Mouse (Mus musculus) embryonic facial prominence, embryonic 15.5 days (tissue): ENCODE results near the gene Cyb561a3. TPM values are rescaled to one million over a fixed set of nuclear protein-coding genes. Genes with fewer than 3 reads are reported as not detected.

Experiments used
- ATAC-seq: fragments of 200-750 bp; cut with Nextera tagmentation; 2 replicates; pipeline ENCODE4 v1.8.0; 2017; ENCODE audit warnings: low read depth, moderate TSS enrichment; ENCODE audit not compliant: insufficient number of reproducible peaks, low FRiP score, low TSS enrichment
- H3K27ac ChIP-seq: fragments of 300-500 bp; sonication (generic); replicated peaks from 2 replicates; pipeline ENCODE4 v1.5.1; 2015; ENCODE audit warnings: mild to moderate bottlenecking, inconsistent platforms
- H3K27me3 ChIP-seq: fragments of 300-500 bp; sonication (generic); 2 replicates; pipeline ENCODE4 v1.6.1; 2015; ENCODE audit warnings: inconsistent platforms
- H3K36me3 ChIP-seq: fragments of 300-500 bp; sonication (generic); 2 replicates; pipeline ENCODE4 v1.6.1; 2015; ENCODE audit warnings: mild to moderate bottlenecking, inconsistent platforms
- H3K4me1 ChIP-seq: fragments of 300-500 bp; sonication (generic); 2 replicates; pipeline ENCODE4 v1.6.1; 2015; ENCODE audit warnings: inconsistent platforms
- H3K4me2 ChIP-seq: fragments of 300-500 bp; sonication (generic); replicated peaks from 2 replicates; pipeline ENCODE4 v1.6.1; 2015; ENCODE audit warnings: mild to moderate bottlenecking, inconsistent platforms
- H3K4me3 ChIP-seq: fragments of 300-500 bp; sonication (generic); replicated peaks from 2 replicates; pipeline ENCODE4 v1.5.1; 2015; ENCODE audit warnings: mild to moderate bottlenecking, inconsistent platforms
- H3K9ac ChIP-seq: fragments of 300-500 bp; sonication (generic); 2 replicates; pipeline ENCODE4 v1.6.1; 2015; ENCODE audit warnings: inconsistent platforms
- H3K9me3 ChIP-seq: fragments of 300-500 bp; sonication (generic); replicated peaks from 2 replicates; pipeline ENCODE4 v1.6.1; 2016; ENCODE audit warnings: inconsistent platforms
- WGBS: fragments of 180-500 bp; shearing (Covaris S2); methylation state at CpG from one replicate; pipeline ENCODE4 v1.1.7; 2015; 5-methylcytosine and 5-hydroxymethylcytosine counted together
- polyA plus RNA-seq: library from polyadenylated mRNA; unstranded; fragments of >200 nt; fragmentation: Nextera tagmentation; extraction: Ambion mirVana; gene quantifications from 2 replicates; pipeline ENCODE4 v1.2.1, GENCODE M21; 2015

Cyb561a3 gene
- polyA plus RNA-seq, 1 experiment from 2014 or later = 24.5 TPM

GRCm38 (mm10) chr19:10591659-10592377 lies 14.8 kb downstream of the Cyb561a3 start:
- no peaks in the 10 kb centered on the region for H3K27me3 ChIP-seq
- WGBS = 91% methylated on average over 6 of the region's 6 CpGs
- H3K4me2 ChIP-seq = no peak overlapping the region
- peaks cover 20% of the 10 kb centered on the region for H3K4me1 ChIP-seq
- H3K36me3 ChIP-seq = peaks cover 32% of the 10 kb centered on the region; the same call in 1 of the 2 replicates
- H3K27ac ChIP-seq = no peak overlapping the region
- H3K4me3 ChIP-seq = no peak overlapping the region
- no peak for ATAC-seq
- H3K9ac ChIP-seq = no peak overlapping the region
- H3K9me3 ChIP-seq = no peaks in the 10 kb centered on the region

DNA sequence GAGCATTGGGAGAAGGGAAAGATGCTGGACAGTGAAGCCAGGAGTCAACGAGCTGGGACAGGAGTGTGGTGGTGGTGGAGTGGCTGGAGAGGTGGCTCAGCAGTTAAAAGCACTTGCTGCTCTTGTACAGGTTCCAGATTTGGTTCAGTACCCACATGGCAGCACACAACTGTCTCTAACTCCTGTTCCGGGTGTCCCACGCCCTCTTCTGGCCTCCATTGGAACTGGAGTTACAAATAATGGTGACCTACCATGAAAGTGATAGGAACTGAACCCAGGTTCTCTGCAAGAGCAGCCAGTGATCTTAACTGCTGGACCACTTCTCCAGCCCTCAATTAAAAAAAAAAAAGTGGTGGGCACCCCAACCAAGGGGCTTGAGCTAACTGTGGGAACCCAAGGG lies 21.2 kb downstream of the Cyb561a3 start:
- 27% methylated on average over 3 of the region's 3 CpGs for WGBS
- H3K9ac ChIP-seq = no peak overlapping the region
- no peak overlapping the region for H3K4me3 ChIP-seq
- no peaks in the 10 kb centered on the region for H3K9me3 ChIP-seq
- peaks cover 36% of the 10 kb centered on the region for H3K36me3 ChIP-seq
- no peaks in the 10 kb centered on the region for H3K27me3 ChIP-seq
- H3K4me1 ChIP-seq = peaks cover 11% of the 10 kb centered on the region
- ATAC-seq = no peak
- no peak overlapping the region for H3K27ac ChIP-seq
- no peak overlapping the region for H3K4me2 ChIP-seq

DNA sequence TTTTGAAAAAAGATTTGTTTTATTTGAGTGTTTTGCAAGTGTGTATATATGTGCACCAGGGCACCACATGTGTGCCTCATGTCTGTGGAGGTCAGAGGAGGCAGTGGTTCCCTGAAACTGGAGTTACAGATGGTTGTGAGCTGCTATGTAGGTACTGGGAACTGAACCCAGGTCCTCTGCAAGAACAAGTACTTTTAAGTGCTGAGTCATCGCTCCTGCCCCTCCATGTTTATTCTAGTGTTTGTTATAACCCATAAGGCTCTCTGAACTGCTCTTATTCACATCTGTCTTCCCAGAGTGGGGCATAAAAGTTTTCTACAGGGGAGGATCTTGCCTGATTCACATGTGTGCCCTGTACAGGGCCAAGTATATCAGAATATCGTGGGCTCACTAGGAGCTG lies 22.7 kb downstream of the Cyb561a3 start:
- no peak overlapping the region for H3K4me3 ChIP-seq
- 92% methylated on average over 2 of the region's 2 CpGs for WGBS
- no peak overlapping the region for H3K27ac ChIP-seq
- H3K27me3 ChIP-seq = no peaks in the 10 kb centered on the region
- H3K4me2 ChIP-seq = no peak overlapping the region
- no peak overlapping the region for H3K9ac ChIP-seq
- no peak for ATAC-seq
- no peaks in the 10 kb centered on the region for H3K9me3 ChIP-seq
- H3K4me1 ChIP-seq = peaks cover 24% of the 10 kb centered on the region
- H3K36me3 ChIP-seq = peaks cover 28% of the 10 kb centered on the region

DNA sequence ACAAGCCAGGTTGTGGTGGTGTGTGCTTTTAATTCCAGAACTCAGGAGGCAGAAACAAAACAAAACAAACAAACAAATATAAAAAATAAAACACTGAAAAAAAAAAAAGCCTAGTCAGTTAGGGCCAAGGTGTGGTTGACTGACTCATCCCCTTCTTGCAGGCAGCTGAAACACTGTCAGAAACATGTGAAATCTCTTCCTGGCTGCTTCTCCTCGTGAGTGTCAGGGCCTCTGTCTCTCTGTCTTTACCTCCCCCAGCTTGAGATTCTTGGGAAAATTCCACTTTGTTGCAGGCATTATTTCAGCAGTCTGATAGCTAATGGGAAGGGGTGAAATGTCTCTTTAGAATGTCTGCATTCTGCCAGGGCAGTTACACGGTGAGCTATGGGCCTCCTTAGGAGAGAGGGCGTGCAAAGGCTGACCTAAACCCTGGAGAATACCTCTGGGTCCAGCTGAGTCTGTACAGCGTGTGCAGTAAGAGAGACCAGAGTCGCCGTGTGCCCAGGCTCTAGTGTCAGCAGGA lies 25.3 kb downstream of the Cyb561a3 start:
- peak overlapping the region; percentile 38 for H3K4me3 ChIP-seq
- no peak for ATAC-seq
- WGBS = 7% methylated on average over 6 of the region's 6 CpGs
- H3K36me3 ChIP-seq = peaks cover 23% of the 10 kb centered on the region
- peak overlapping the region; percentile 52 for H3K4me2 ChIP-seq
- H3K27me3 ChIP-seq = no peaks in the 10 kb centered on the region
- H3K9ac ChIP-seq = peak overlapping the region; percentile 28
- H3K4me1 ChIP-seq = peaks cover 33% of the 10 kb centered on the region
- no peaks in the 10 kb centered on the region for H3K9me3 ChIP-seq
- H3K27ac ChIP-seq = peak overlapping the region; percentile 91

GRCm38 (mm10) chr19:10602787-10603186 lies 25.8 kb downstream of the Cyb561a3 start:
- Histone ChIP-seq H3K4me2 (peak overlapping the region; percentile 52), H3K27ac (peak overlapping the region; percentile 91), H3K27me3 (no peaks in the 10 kb centered on the region), H3K4me3 (peak overlapping the region; percentile 38), H3K4me1 (peaks cover 36% of the 10 kb centered on the region), H3K9ac (peak overlapping the region; percentile 28), H3K9me3 (no peaks in the 10 kb centered on the region), H3K36me3 (peaks cover 27% of the 10 kb centered on the region)
- ATAC-seq = peak; percentile 70
- WGBS = 2% methylated on average over 9 of the region's 9 CpGs

GRCm38 (mm10) chr19:10603660-10604523 lies 26.9 kb downstream of the Cyb561a3 start:
- Histone ChIP-seq H3K27ac (0 out of 2 replicates have a peak overlapping the region, but pooled peaks have one; percentile 3), H3K9ac (no peak overlapping the region), H3K4me3 (no peak overlapping the region), H3K4me2 (no peak overlapping the region), H3K36me3 (peaks cover 33% of the 10 kb centered on the region), H3K27me3 (no peaks in the 10 kb centered on the region), H3K9me3 (no peaks in the 10 kb centered on the region), H3K4me1 (peaks cover 45% of the 10 kb centered on the region)
- ATAC-seq = no peak
- 78% methylated on average over 18 of the region's 18 CpGs for WGBS

GRCm38 (mm10) chr19:10604534-10604933 lies 27.6 kb downstream of the Cyb561a3 start:
- Histone ChIP-seq H3K4me1 (peaks cover 45% of the 10 kb centered on the region), H3K27ac (peak overlapping the region; percentile 95), H3K9me3 (no peaks in the 10 kb centered on the region), H3K36me3 (peaks cover 34% of the 10 kb centered on the region), H3K9ac (peak overlapping the region; percentile 99; the same call in 1 of the 2 replicates), H3K4me2 (peak overlapping the region; percentile 69), H3K4me3 (peak overlapping the region; percentile 98), H3K27me3 (no peaks in the 10 kb centered on the region)
- WGBS = 52% methylated on average over 3 of the region's 3 CpGs
- ATAC-seq = no peak

DNA sequence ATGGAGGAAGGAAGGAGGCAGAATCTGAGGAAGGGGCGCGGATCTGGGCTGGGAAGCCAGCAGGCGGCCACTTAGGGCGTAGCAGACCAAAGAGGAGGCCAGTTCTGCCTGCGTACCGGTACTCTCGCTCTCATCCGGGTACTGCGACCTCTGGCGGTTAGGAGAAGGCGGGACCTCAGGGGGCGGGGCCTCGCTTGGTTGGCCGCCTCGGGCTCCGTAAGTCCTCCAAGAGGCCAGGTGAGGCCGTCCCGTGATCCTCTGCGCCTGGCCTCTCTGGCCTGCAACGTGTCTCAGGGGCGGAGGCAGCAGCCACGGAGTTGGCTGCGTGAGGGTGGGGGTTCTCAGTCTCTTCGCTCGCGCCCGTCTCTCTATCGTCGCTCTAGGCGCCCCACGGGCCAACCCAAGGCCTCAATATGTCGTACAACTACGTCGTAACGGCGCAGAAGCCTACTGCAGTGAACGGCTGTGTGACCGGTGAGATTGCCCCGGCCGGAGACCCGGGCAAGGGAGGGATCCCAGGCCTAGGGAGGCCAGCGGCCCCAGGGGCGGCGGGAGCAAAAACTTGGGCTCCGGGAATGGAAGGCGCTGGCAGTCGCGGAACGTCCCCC lies 28.4 kb downstream of the Cyb561a3 start, which contains the start of the genes Ddb1 and Tkfc:
TSS of gene Ddb1 (plus strand) at position 35 of the 608 bp plus-strand sequence.
TSS of gene Tkfc (minus strand) at position 362 of the 608 bp plus-strand sequence.
- WGBS = under 1% methylated on average over 49 of the region's 49 CpGs
- ATAC-seq = peak; percentile 96

GRCm38 (mm10) chr19:10605901-10606622 lies 29.1 kb downstream of the Cyb561a3 start:
- peak overlapping the region; percentile 99 for H3K9ac ChIP-seq
- H3K4me2 ChIP-seq = peak overlapping the region; percentile 69
- H3K9me3 ChIP-seq = no peaks in the 10 kb centered on the region
- peak overlapping the region; percentile 98 for H3K4me3 ChIP-seq
- peak; percentile 3; the same call in 1 of the 2 replicates for ATAC-seq
- H3K27me3 ChIP-seq = no peaks in the 10 kb centered on the region
- H3K4me1 ChIP-seq = peaks cover 45% of the 10 kb centered on the region
- peaks cover 37% of the 10 kb centered on the region for H3K36me3 ChIP-seq
- 4% methylated on average over 20 of the region's 20 CpGs for WGBS
- H3K27ac ChIP-seq = peak overlapping the region; percentile 95

More for the DNA sequence above, 28.4 kb downstream of the Cyb561a3 start, which contains the start of the genes Ddb1 and Tkfc:
- Histone ChIP-seq H3K36me3 (peaks cover 34% of the 10 kb centered on the region), H3K9ac (peak within 1 kb of the TSS; percentile 99), H3K4me2 (peak within 1 kb of the TSS; percentile 69), H3K9me3 (no peaks in the 10 kb centered on the region), H3K4me1 (peaks cover 45% of the 10 kb centered on the region), H3K4me3 (peak within 1 kb of the TSS; percentile 98), H3K27me3 (no peaks in the 10 kb centered on the region), H3K27ac (peak within 1 kb of the TSS; percentile 95)

- no peak overlapping the region for H3K4me2 ChIP-seq
Observed at GRCm38 (mm10) chr19:10608573-10609240, 31.7 kb downstream of the Cyb561a3 start.

More at GRCm38 (mm10) chr19:10608573-10609240, 31.7 kb downstream of the Cyb561a3 start:
- ATAC-seq = no peak
- 67% methylated on average over 5 of the region's 5 CpGs for WGBS
- Histone ChIP-seq H3K4me1 (peaks cover 29% of the 10 kb centered on the region), H3K36me3 (peaks cover 64% of the 10 kb centered on the region), H3K27ac (no peak overlapping the region), H3K4me3 (no peak overlapping the region), H3K9ac (no peak overlapping the region), H3K27me3 (no peaks in the 10 kb centered on the region), H3K9me3 (no peaks in the 10 kb centered on the region)
